Mouse (Mus musculus) lung, postnatal 0 days (tissue): ENCODE results near the gene Smpx. TPM values are rescaled to one million over a fixed set of nuclear protein-coding genes. Genes with fewer than 3 reads are reported as not detected.

Experiments used
- ATAC-seq: fragments of 200-750 bp; cut with Nextera tagmentation; 2 replicates; pipeline ENCODE4 v1.8.0; 2017; ENCODE audit warnings: moderate library complexity
- DNase-seq: peaks from one replicate; pipeline ENCODE4 v3.0.0-alpha.2; 2016; ENCODE audit warnings: low spot score
- H3K27ac ChIP-seq: fragments of 300-500 bp; sonication (generic); 2 replicates; pipeline ENCODE4 v1.5.1; 2014; ENCODE audit warnings: antibody characterized with exemption, mild to moderate bottlenecking, low read length, mixed read lengths
- H3K27me3 ChIP-seq: fragments of 300-500 bp; sonication (generic); replicated peaks from 2 replicates; pipeline ENCODE4 v1.6.1; 2014; ENCODE audit warnings: low read length, mixed read lengths; ENCODE audit not compliant: insufficient read depth
- H3K36me3 ChIP-seq: fragments of 300-500 bp; sonication (generic); 2 replicates; pipeline ENCODE4 v1.6.1; 2014; ENCODE audit warnings: low read length, mixed read lengths; ENCODE audit not compliant: insufficient read depth
- H3K4me1 ChIP-seq: fragments of 300-500 bp; sonication (generic); 2 replicates; pipeline ENCODE4 v1.6.1; 2014; ENCODE audit warnings: antibody characterized with exemption, low read depth, low read length, mixed read lengths; ENCODE audit not compliant: insufficient read depth
- H3K4me2 ChIP-seq: fragments of 300-500 bp; sonication (generic); replicated peaks from 2 replicates; pipeline ENCODE4 v1.6.1; 2014; ENCODE audit warnings: low read depth, mild to moderate bottlenecking, low read length, moderate library complexity, mixed read lengths
- H3K4me3 ChIP-seq: fragments of 300-500 bp; sonication (generic); 2 replicates; pipeline ENCODE4 v1.5.1; 2014; ENCODE audit warnings: low read depth, low read length
- H3K9ac ChIP-seq: fragments of 300-500 bp; sonication (generic); replicated peaks from 2 replicates; pipeline ENCODE4 v1.6.1; 2014; ENCODE audit warnings: low read depth, mild to moderate bottlenecking
- H3K9me3 ChIP-seq: fragments of 300-500 bp; sonication (generic); 2 replicates; pipeline ENCODE4 v1.6.1; 2016; ENCODE audit warnings: low read length, mixed read lengths
- CTCF ChIP-seq: IDR thresholded peaks from 2 replicates; pipeline ENCODE4 v1.5.1; 2016; ENCODE audit warnings: antibody characterized with exemption, mild to moderate bottlenecking
- EP300 ChIP-seq: IDR thresholded peaks from 2 replicates; pipeline ENCODE4 v1.6.1; 2016; ENCODE audit warnings: antibody characterized with exemption, mild to moderate bottlenecking, control low read depth
- WGBS: fragments of 180-500 bp; shearing (Covaris S2); extraction: QIAGEN DNeasy Blood & Tissue Kit; methylation state at CpG from one replicate; pipeline ENCODE4 v1.1.7; 2014; 5-methylcytosine and 5-hydroxymethylcytosine counted together
- polyA plus RNA-seq: library from polyadenylated mRNA; unstranded; fragments of >200 nt; fragmentation: Nextera tagmentation; extraction: Ambion mirVana; gene quantifications from 2 replicates; pipeline ENCODE4 v1.2.1, GENCODE M21; 2015

The Smpx gene
- 12.4 and 13.4 TPM in 2 replicates for polyA plus RNA-seq

DNA sequence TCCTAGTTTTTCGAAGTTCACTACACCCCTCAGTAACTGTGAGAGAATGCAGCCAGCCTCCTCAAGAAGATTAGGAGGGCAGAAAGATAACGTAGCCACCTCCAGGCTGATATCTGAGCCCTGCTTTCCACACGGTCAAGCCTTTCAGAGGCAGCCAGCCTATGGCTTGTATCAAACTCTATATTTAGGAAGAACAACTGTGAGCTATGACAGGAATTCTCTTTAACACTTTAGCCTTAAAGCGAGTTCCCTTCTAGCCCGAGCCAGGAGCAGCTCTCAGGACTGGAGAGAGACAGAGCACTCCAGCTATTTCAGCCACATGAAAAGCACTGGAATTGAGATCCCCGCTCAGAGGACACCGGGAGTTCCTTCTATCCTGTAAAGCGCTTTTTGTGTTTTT is at the start of gene Smpx:
Gene Smpx, plus strand, starts transcription at position 49 of the 400 bp plus-strand sequence.
- H3K9me3 ChIP-seq, result no peaks in the 10 kb centered on the region
- H3K36me3 ChIP-seq, result no peaks in the 10 kb centered on the region
- H3K27me3 ChIP-seq, result no peaks in the 10 kb centered on the region
- H3K4me3 ChIP-seq, result no peak within 1 kb of the TSS
- H3K4me2 ChIP-seq, result no peak within 1 kb of the TSS
- ATAC-seq (no peak), DNase-seq (no peak)
- H3K27ac ChIP-seq, result no peak within 1 kb of the TSS
- TF ChIP-seq CTCF, result no peak
- no peak for TF ChIP-seq EP300
- H3K4me1 ChIP-seq, result no peaks in the 10 kb centered on the region
- H3K9ac ChIP-seq, result no peak within 1 kb of the TSS
- WGBS, result 42% methylated on average over 8 of the region's 8 CpGs

DNA sequence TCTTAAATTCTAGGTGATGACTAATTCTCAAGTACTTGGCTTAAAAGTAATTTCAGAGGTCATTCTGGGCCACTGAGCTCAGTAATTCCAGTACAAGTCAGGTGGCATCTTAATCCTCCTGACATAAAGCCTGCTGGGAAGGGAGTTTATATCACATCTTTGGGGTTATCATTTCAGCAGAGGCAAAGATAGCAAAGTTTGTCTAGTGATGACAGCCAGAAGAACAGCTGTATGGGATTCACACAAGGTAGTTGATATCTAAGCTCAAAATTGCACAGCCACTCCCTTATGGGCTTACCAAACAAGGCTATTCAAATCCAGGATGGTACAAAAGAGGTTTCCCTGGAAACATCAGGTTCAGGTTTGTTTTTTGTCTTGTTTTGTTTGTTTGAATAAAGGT is 43.7 kb upstream of the Smpx start:
- Histone ChIP-seq H3K27ac (no peak overlapping the region), H3K4me1 (no peaks in the 10 kb centered on the region), H3K4me3 (no peak overlapping the region), H3K36me3 (no peaks in the 10 kb centered on the region), H3K4me2 (no peak overlapping the region), H3K9me3 (no peaks in the 10 kb centered on the region), H3K9ac (no peak overlapping the region), H3K27me3 (no peaks in the 10 kb centered on the region)
- TF ChIP-seq CTCF (no peak), EP300 (no peak)
- ATAC-seq (no peak), DNase-seq (no peak)

DNA sequence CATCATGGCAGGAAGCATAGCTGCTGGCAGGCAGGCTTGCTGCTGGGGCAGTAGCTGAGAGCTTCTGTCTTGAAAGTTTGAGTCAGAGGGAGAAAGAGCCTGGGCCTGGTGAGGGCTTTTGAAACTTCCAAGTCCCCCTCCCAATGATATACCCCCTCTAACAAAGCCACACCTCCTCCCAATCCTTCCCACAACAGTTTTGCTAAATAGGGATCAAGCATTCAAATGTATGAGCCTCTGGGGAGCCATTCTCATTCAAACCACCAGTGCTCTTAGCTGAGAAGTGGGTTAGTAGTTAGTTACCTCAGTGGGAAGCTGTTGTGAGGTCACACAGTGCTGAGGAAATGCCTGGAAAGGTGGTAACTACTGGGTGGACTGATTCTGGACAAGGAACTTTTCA is 41.4 kb upstream of the Smpx start:
- Histone ChIP-seq H3K27me3 (no peaks in the 10 kb centered on the region), H3K27ac (no peak overlapping the region)
- no peak for TF ChIP-seq CTCF
- no peak for TF ChIP-seq EP300

DNA sequence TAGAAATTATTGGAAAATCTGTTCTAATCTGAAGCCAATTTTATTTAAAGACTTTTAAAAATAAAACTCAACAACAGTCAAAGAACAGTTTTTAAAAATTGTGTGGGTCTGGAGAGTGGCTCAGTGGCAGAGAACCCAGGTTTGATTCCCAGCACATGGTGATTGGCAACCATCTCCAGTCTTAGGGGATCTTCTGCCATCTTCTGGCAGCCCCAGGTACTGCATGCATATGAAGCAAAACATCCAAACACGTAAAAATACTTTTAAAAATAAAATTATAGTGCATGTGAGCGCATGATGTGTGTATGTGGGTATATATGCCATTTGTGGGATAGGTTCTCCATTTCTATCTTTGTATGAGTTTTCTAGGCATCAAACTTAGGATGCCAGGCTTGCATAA is 26.9 kb upstream of the Smpx start:
- no peaks in the 10 kb centered on the region for H3K9me3 ChIP-seq
- H3K4me2 ChIP-seq, result no peak overlapping the region
- ATAC-seq (no peak), DNase-seq (no peak)
- H3K27ac ChIP-seq, result no peak overlapping the region
- no peak overlapping the region for H3K9ac ChIP-seq
- no peaks in the 10 kb centered on the region for H3K27me3 ChIP-seq
- no peaks in the 10 kb centered on the region for H3K36me3 ChIP-seq
- H3K4me3 ChIP-seq, result no peak overlapping the region
- H3K4me1 ChIP-seq, result no peaks in the 10 kb centered on the region
- 76% methylated on average over 2 of the region's 2 CpGs for WGBS
- no peak for TF ChIP-seq CTCF
- TF ChIP-seq EP300, result no peak

More for the DNA sequence above, 41.4 kb upstream of the Smpx start:
- ATAC-seq, result no peak
- no peaks in the 10 kb centered on the region for H3K9me3 ChIP-seq
- H3K9ac ChIP-seq, result no peak overlapping the region
- H3K4me2 ChIP-seq, result no peak overlapping the region
- no peaks in the 10 kb centered on the region for H3K4me1 ChIP-seq
- H3K4me3 ChIP-seq, result no peak overlapping the region
- no peak for DNase-seq
- no peaks in the 10 kb centered on the region for H3K36me3 ChIP-seq

DNA sequence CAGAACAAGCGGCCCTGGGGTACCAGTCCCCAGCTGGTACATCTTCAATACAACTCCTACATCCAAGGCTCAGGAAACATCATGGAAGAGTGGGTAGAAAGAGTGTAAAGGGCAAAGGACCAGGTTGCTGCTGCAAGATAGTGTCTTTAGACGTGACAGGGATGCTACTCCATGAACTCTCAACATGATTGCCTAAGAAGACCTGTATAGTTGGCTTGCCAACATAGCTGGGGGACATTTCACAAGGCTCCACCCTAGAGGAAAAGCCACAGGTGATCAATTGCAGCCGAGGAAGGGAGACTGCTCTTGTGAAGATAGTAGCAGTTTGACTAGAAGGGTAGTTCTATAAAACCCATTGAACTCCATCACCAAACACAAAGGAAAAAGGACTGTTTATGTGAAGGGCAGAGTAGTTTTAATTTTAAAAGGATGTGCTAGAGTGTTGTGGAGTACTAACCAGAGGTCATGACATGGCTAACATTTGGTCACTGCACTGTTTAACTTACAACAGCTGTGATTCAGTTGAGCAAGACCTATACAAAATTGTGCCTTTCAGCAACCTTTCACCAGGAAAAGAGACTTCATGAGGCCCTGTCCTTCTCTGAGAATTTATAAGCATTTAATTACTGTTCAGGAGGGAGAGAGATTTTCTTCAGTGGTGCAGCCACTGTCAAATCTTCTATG is 23.9 kb upstream of the Smpx start:
- DNase-seq, result no peak
- TF ChIP-seq EP300 (no peak), CTCF (no peak)
- WGBS, result 68% methylated on average over 3 of the region's 3 CpGs

DNA sequence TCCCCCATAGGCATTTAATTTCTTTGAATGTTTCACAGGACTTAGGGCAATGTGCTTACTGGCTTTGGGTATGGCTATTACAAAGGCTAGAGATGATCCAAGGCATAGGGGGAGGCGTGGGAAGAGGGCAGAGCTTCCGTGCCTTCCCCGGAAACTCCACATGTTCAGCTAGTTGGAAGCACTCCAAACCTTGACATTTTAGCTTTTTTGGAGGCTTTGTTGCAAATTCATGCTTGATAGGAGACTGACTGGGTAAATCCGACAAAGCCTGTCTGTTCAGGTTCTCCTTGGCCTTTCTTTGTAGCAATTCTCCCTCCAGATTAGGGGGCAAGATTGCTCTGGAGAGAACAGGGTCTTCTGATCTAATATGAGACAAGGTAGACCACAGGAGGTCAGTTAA is 7.5 kb upstream of the Smpx start:
- Histone ChIP-seq H3K4me3 (no peak overlapping the region), H3K36me3 (no peaks in the 10 kb centered on the region), H3K27ac (no peak overlapping the region), H3K9me3 (no peaks in the 10 kb centered on the region), H3K4me2 (no peak overlapping the region), H3K27me3 (no peaks in the 10 kb centered on the region), H3K4me1 (no peaks in the 10 kb centered on the region), H3K9ac (no peak overlapping the region)
- WGBS, result 56% methylated on average over 4 of the region's 4 CpGs
- ATAC-seq (no peak), DNase-seq (no peak)
- TF ChIP-seq EP300 (no peak), CTCF (no peak)

More for the DNA sequence above, 23.9 kb upstream of the Smpx start:
- Histone ChIP-seq H3K27ac (no peak overlapping the region), H3K36me3 (no peaks in the 10 kb centered on the region), H3K4me1 (no peaks in the 10 kb centered on the region), H3K4me2 (no peak overlapping the region), H3K4me3 (no peak overlapping the region), H3K27me3 (no peaks in the 10 kb centered on the region), H3K9ac (no peak overlapping the region), H3K9me3 (no peaks in the 10 kb centered on the region)
- no peak for ATAC-seq
